Mouse (Mus musculus) stomach, embryonic 14.5 days (tissue): ENCODE results near the gene Egln2. TPM values are rescaled to one million over a fixed set of nuclear protein-coding genes. Genes with fewer than 3 reads are reported as not detected.

ENCODE experiments used
- ATAC-seq: fragments of 200-750 bp; cut with Nextera tagmentation; 2 replicates; pipeline ENCODE4 v1.8.0; 2017; ENCODE audit warnings: low read depth, moderate TSS enrichment; ENCODE audit not compliant: insufficient number of reproducible peaks, insufficient read depth, low FRiP score
- H3K27ac ChIP-seq: fragments of 300-500 bp; sonication (generic); 2 replicates; pipeline ENCODE4 v1.5.1; 2014; ENCODE audit warnings: mild to moderate bottlenecking, low read length, moderate library complexity, mixed read lengths
- H3K27me3 ChIP-seq: fragments of 300-500 bp; sonication (generic); 2 replicates; pipeline ENCODE4 v1.6.1; 2014; ENCODE audit warnings: low read length, control low read depth, mixed read lengths; ENCODE audit not compliant: control insufficient read depth, insufficient read depth
- H3K36me3 ChIP-seq: fragments of 300-500 bp; sonication (generic); 2 replicates; pipeline ENCODE4 v1.6.1; 2014; ENCODE audit warnings: mild to moderate bottlenecking, control low read depth, low read length, moderate library complexity, mixed read lengths; ENCODE audit not compliant: control insufficient read depth, insufficient read depth
- H3K4me1 ChIP-seq: fragments of 300-500 bp; sonication (generic); 2 replicates; pipeline ENCODE4 v1.6.1; 2014; ENCODE audit warnings: low read length, control low read depth, mixed read lengths; ENCODE audit not compliant: control insufficient read depth, insufficient read depth
- H3K4me2 ChIP-seq: fragments of 300-500 bp; sonication (generic); replicated peaks from 2 replicates; pipeline ENCODE4 v1.6.1; 2014; ENCODE audit warnings: low read depth, low read length, control low read depth
- H3K4me3 ChIP-seq: fragments of 300-500 bp; sonication (generic); 2 replicates; pipeline ENCODE4 v1.5.1; 2014; ENCODE audit warnings: low read depth, low read length, control low read depth
- H3K9ac ChIP-seq: fragments of 300-500 bp; sonication (generic); replicated peaks from 2 replicates; pipeline ENCODE4 v1.6.1; 2014; ENCODE audit warnings: low read depth, mild to moderate bottlenecking, control low read depth, low read length, moderate library complexity, mixed read lengths
- H3K9me3 ChIP-seq: fragments of 300-500 bp; sonication (generic); 2 replicates; pipeline ENCODE4 v1.6.1; 2016; ENCODE audit warnings: low read depth, low read length, control low read depth; ENCODE audit not compliant: control insufficient read depth
- WGBS: fragments of 180-500 bp; shearing (Covaris S2); extraction: QIAGEN DNeasy Blood & Tissue Kit; methylation state at CpG from one replicate; pipeline ENCODE4 v1.1.7; 2014; 5-methylcytosine and 5-hydroxymethylcytosine counted together
- polyA plus RNA-seq: library from polyadenylated mRNA; unstranded; fragments of >200 nt; fragmentation: Nextera tagmentation; extraction: Ambion mirVana; gene quantifications from 2 replicates; pipeline ENCODE4 v1.2.1, GENCODE M21; 2014

The Egln2 gene
- polyA plus RNA-seq, 1 experiment from 2014 or later = 39.0 TPM

- Histone ChIP-seq H3K27me3 (no peaks in the 10 kb centered on the region), H3K9me3 (no peaks in the 10 kb centered on the region), H3K36me3 (peaks cover 49% of the 10 kb centered on the region), H3K4me2 (no peak overlapping the region), H3K4me1 (peaks cover 22% of the 10 kb centered on the region), H3K4me3 (no peak overlapping the region), H3K9ac (no peak overlapping the region), H3K27ac (no peak overlapping the region)
- ATAC-seq = peak; percentile 87; the same call in 1 of the 2 replicates
- 13% methylated on average over 8 of the region's 8 CpGs for WGBS
Measured at GRCm38 (mm10) chr7:27159882-27160281, 6.7 kb downstream of the Egln2 start.

GRCm38 (mm10) chr7:27159256-27159655, 7.3 kb downstream of the Egln2 start:
- Histone ChIP-seq H3K27ac (no peak overlapping the region), H3K4me3 (no peak overlapping the region), H3K9ac (no peak overlapping the region), H3K36me3 (peaks cover 43% of the 10 kb centered on the region), H3K27me3 (no peaks in the 10 kb centered on the region), H3K9me3 (no peaks in the 10 kb centered on the region), H3K4me1 (peaks cover 16% of the 10 kb centered on the region), H3K4me2 (no peak overlapping the region)
- WGBS = 97% methylated on average over 6 of the region's 6 CpGs
- no peak for ATAC-seq

- no peak overlapping the region for H3K9ac ChIP-seq
- no peak overlapping the region for H3K27ac ChIP-seq
- 94% methylated on average over 9 of the region's 9 CpGs for WGBS
- no peak overlapping the region for H3K4me3 ChIP-seq
- H3K9me3 ChIP-seq = no peaks in the 10 kb centered on the region
- H3K4me1 ChIP-seq = peaks cover 7% of the 10 kb centered on the region; the same call in 1 of the 2 replicates
- no peak overlapping the region for H3K4me2 ChIP-seq
- ATAC-seq = no peak
- peaks cover 37% of the 10 kb centered on the region for H3K36me3 ChIP-seq
- no peaks in the 10 kb centered on the region for H3K27me3 ChIP-seq
Measured at GRCm38 (mm10) chr7:27158171-27158570, 8.4 kb downstream of the Egln2 start.

- no peaks in the 10 kb centered on the region for H3K27me3 ChIP-seq
Measured at GRCm38 (mm10) chr7:27156005-27156404, 10.6 kb downstream of the Egln2 start.

GRCm38 (mm10) chr7:27153205-27153764, 13.3 kb downstream of the Egln2 start, which contains the start of gene Cyp2t4:
TSS of gene Cyp2t4 (plus strand) at chr7:27153714.
- H3K4me1 ChIP-seq = peaks cover 4% of the 10 kb centered on the region; the same call in 1 of the 2 replicates
- H3K36me3 ChIP-seq = peaks cover 12% of the 10 kb centered on the region
- peak within 1 kb of the TSS; percentile 50; the same call in 1 of the 2 replicates for H3K27ac ChIP-seq
- WGBS = 53% methylated on average over 10 of the region's 10 CpGs
- H3K4me3 ChIP-seq = no peak within 1 kb of the TSS
- no peak within 1 kb of the TSS for H3K9ac ChIP-seq
- H3K9me3 ChIP-seq = no peaks in the 10 kb centered on the region
- H3K4me2 ChIP-seq = no peak within 1 kb of the TSS
- peak; percentile 42 for ATAC-seq
- H3K27me3 ChIP-seq = no peaks in the 10 kb centered on the region

More at GRCm38 (mm10) chr7:27156005-27156404, 10.6 kb downstream of the Egln2 start:
- Histone ChIP-seq H3K4me2 (no peak overlapping the region), H3K4me1 (peaks cover 4% of the 10 kb centered on the region; the same call in 1 of the 2 replicates), H3K9me3 (no peaks in the 10 kb centered on the region), H3K9ac (no peak overlapping the region), H3K4me3 (no peak overlapping the region), H3K36me3 (peaks cover 29% of the 10 kb centered on the region), H3K27ac (no peak overlapping the region)
- ATAC-seq = no peak
- 79% methylated on average over 13 of the region's 13 CpGs for whole genome bisulfite sequencing

GRCm38 (mm10) chr7:27136410-27136996, 30.1 kb downstream of the Egln2 start:
- Histone ChIP-seq H3K9me3 (no peaks in the 10 kb centered on the region), H3K27ac (no peak overlapping the region), H3K4me2 (no peak overlapping the region), H3K4me3 (no peak overlapping the region), H3K36me3 (no peaks in the 10 kb centered on the region), H3K9ac (no peak overlapping the region), H3K4me1 (peaks cover 6% of the 10 kb centered on the region), H3K27me3 (no peaks in the 10 kb centered on the region)
- 39% methylated on average over 8 of the region's 8 CpGs for WGBS
- no peak for ATAC-seq

GRCm38 (mm10) chr7:27133757-27134156, 32.8 kb downstream of the Egln2 start:
- no peak for ATAC-seq
- 76% methylated on average over 4 of the region's 4 CpGs for WGBS
- no peaks in the 10 kb centered on the region for H3K9me3 ChIP-seq

GRCm38 (mm10) chr7:27133156-27133555, 33.4 kb downstream of the Egln2 start:
- Histone ChIP-seq H3K27me3 (no peaks in the 10 kb centered on the region), H3K4me2 (no peak overlapping the region), H3K36me3 (no peaks in the 10 kb centered on the region), H3K4me1 (peaks cover 6% of the 10 kb centered on the region), H3K4me3 (no peak overlapping the region), H3K27ac (no peak overlapping the region), H3K9ac (no peak overlapping the region), H3K9me3 (no peaks in the 10 kb centered on the region)
- no peak for ATAC-seq
- WGBS = 51% methylated on average over 12 of the region's 12 CpGs

More at GRCm38 (mm10) chr7:27133757-27134156, 32.8 kb downstream of the Egln2 start:
- Histone ChIP-seq H3K36me3 (no peaks in the 10 kb centered on the region), H3K9ac (no peak overlapping the region), H3K27ac (no peak overlapping the region), H3K4me3 (no peak overlapping the region), H3K27me3 (no peaks in the 10 kb centered on the region), H3K4me2 (no peak overlapping the region), H3K4me1 (peaks cover 6% of the 10 kb centered on the region)
